Mouse (Mus musculus): Measurements from ENCODE around the gene Ttc4.

- TF ChIP-seq CTCF (conservative IDR thresholded peaks at IDR 0.05; ENCODE audit: insufficient read depth, insufficient read length, low read depth, low read length) (no peak), POLR2A (IDR thresholded peaks at IDR 0.05; ENCODE audit: low read depth, low read length) (no peak)
Measured at GRCm38 (mm10) chr4:106613105-106613504, 65.6 kb downstream of the Ttc4 start.

All from kidney, adult 2 months (tissue).